Comparison of ENCODE assay signal across 9 mouse cellular contexts in the genomic region with DNA sequence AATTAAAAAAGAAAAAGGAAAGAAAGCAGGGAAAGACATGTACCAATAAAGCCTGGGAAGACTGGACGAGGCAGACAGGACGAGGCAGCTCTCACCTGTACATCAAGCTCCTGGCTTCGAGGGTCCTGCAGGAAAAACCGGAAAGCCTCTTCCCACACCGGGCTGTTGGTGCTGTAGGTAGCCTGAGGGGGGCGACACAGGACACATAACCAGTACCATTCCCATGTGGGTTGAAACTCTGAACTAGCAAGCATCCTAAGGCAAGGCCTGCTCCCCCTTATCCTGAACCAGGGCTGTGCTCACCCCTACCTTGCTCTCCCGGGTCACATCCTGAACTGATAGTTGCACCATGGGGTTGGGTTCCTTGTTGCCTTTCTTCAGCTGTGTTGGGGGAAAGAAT. TPM values are rescaled to one million over a fixed set of nuclear protein-coding genes. Genes with fewer than 3 reads are reported as not detected.
DNase-seq lines count a peak whose midpoint lies in the region; ATAC-seq lines count a peak whose summit lies in the region.
"Had no signal": no experiment of that assay in that cellular context is flagged by ENCODE, and none has a peak within 500 bp of the region (broad histone marks: within the 10 kb centered on the region; RNA-seq: fewer than 3 reads in every experiment).

No protein-coding gene starts in this region.

- no peak overlapping the region for H3K27ac ChIP-seq in hindbrain, embryonic 11.5 days (ENCODE audit: low read depth, low read length)

- H3K36me3 ChIP-seq in hindbrain, embryonic 11.5 days (ENCODE audit: control insufficient read depth, insufficient read depth, low read length), result 0 out of 2 replicates have a peak, but pooled peaks cover 2% of the 10 kb centered on the region

- peak; percentile 36; the same call in 1 of the 2 replicates for ATAC-seq in cerebellum, adult (ENCODE audit: insufficient number of reproducible peaks, low FRiP score, low TSS enrichment)
- no peak for ATAC-seq in hindbrain, embryonic 11.5 days (ENCODE audit: low FRiP score)
- ATAC-seq: Patski had no signal

- peaks cover under 1% of the 10 kb centered on the region; the same call in 1 of the 2 replicates for H3K4me1 ChIP-seq in hindbrain, embryonic 11.5 days (replicated peaks; ENCODE audit: control insufficient read depth, insufficient read depth, low read length)

- H3K9ac ChIP-seq in hindbrain, embryonic 11.5 days (ENCODE audit: low read depth, low read length), result no peak overlapping the region

- intact Hi-C loops in left cerebral cortex, postnatal 25 days (cut with DNase I), result loop anchor here (2.0 kb wide), 1 partner anchor 18 kb away; no protein-coding TSS in a partner anchor

- no peak overlapping the region for H3K4me3 ChIP-seq in hindbrain, embryonic 11.5 days (ENCODE audit: low read depth, low read length)

- no peaks in the 10 kb centered on the region for H3K9me3 ChIP-seq in hindbrain, embryonic 11.5 days (ENCODE audit: control insufficient read depth, low read length)

- H3K27me3 ChIP-seq in hindbrain, embryonic 11.5 days (ENCODE audit: control insufficient read depth, insufficient read depth, low read length), result peaks cover 32% of the 10 kb centered on the region
- H3K27me3 ChIP-seq: Patski had no signal

- WGBS in hindbrain, embryonic 11.5 days, result 69% methylated on average over 7 of the region's 7 CpGs

- H3K4me2 ChIP-seq in hindbrain, embryonic 11.5 days (replicated peaks; ENCODE audit: low read depth, low read length), result no peak overlapping the region

- no peak for DNase-seq in cerebellum, adult 11 months
- DNase-seq in left cerebral cortex, postnatal 25 days (ENCODE audit: low spot score in 2 of 2), result peak; percentile 27 to 38
- DNase-seq in left cerebral cortex, adult 18-20 months (ENCODE audit: low spot score in 2 of 2), result no peak
- DNase-seq in adrenal gland, postnatal 25 days, result peak; percentile 47
- DNase-seq in heart, postnatal 4 days, result peak; percentile 72
- peak; percentile 59 to 75 for DNase-seq in lung, postnatal 4 days
- DNase-seq in hindbrain, embryonic 11.5 days (ENCODE audit: low spot score), result no peak

RNA-seq across cellular contexts. Expression of gene Esyt1, which starts 6.8 kb away (rescaled TPM):
- total RNA-seq in left cerebral cortex, postnatal 25 days (2021), result 1 to 10 TPM; 7.9 to 8.0 TPM
- 10 to 100 TPM; 13.1 to 13.2 TPM for total RNA-seq in left cerebral cortex, adult 18-20 months (2021)
- total RNA-seq in adrenal gland, postnatal 25 days (2021), result 18.1 and 22.9 TPM in 2 replicates
- 10 to 100 TPM; 28.4 to 31.3 TPM for total RNA-seq in heart, postnatal 4 days (2021)
- 12.6 and 15.7 TPM in 2 replicates for polyA plus RNA-seq in hindbrain, embryonic 11.5 days (2014; fragmentation: Nextera tagmentation; extraction: Ambion mirVana)

RNA-seq across cellular contexts. Expression of gene Myl6b, which starts 20.3 kb away (rescaled TPM):
- 10 to 100 TPM; 22.9 to 24.0 TPM for total RNA-seq in left cerebral cortex, postnatal 25 days (2021)
- 10 to 100 TPM; 31.5 to 34.9 TPM for total RNA-seq in left cerebral cortex, adult 18-20 months (2021)
- total RNA-seq in adrenal gland, postnatal 25 days (2021), result 5.0 and 6.9 TPM in 2 replicates
- 1 to 10 TPM; 3.7 TPM for total RNA-seq in heart, postnatal 4 days (2021)
- polyA plus RNA-seq in hindbrain, embryonic 11.5 days (2014; fragmentation: Nextera tagmentation; extraction: Ambion mirVana), result 3.3 and 4.2 TPM in 2 replicates

RNA-seq across cellular contexts. Expression of gene Myl6, which starts 24.9 kb away (rescaled TPM):
- total RNA-seq in left cerebral cortex, postnatal 25 days (2021), result 100 to 1,000 TPM; 616 to 641 TPM
- 100 to 1,000 TPM; 576 to 616 TPM for total RNA-seq in left cerebral cortex, adult 18-20 months (2021)
- 791 and 820 TPM in 2 replicates for total RNA-seq in adrenal gland, postnatal 25 days (2021)
- total RNA-seq in heart, postnatal 4 days (2021), result 100 to 1,000 TPM; 616 to 628 TPM
- 742 and 751 TPM in 2 replicates for polyA plus RNA-seq in hindbrain, embryonic 11.5 days (2014; fragmentation: Nextera tagmentation; extraction: Ambion mirVana)

RNA-seq across cellular contexts. Expression of gene Zc3h10, which starts 28.7 kb away (rescaled TPM):
- total RNA-seq in left cerebral cortex, postnatal 25 days (2021), result 10 to 100 TPM; 13.2 to 13.5 TPM
- total RNA-seq in left cerebral cortex, adult 18-20 months (2021), result 10 to 100 TPM; 15.9 to 20.7 TPM
- total RNA-seq in adrenal gland, postnatal 25 days (2021), result 9.1 and 13.6 TPM in 2 replicates
- 1 to 10 TPM; 6.9 to 8.3 TPM for total RNA-seq in heart, postnatal 4 days (2021)
- 14.1 and 15.0 TPM in 2 replicates for polyA plus RNA-seq in hindbrain, embryonic 11.5 days (2014; fragmentation: Nextera tagmentation; extraction: Ambion mirVana)

RNA-seq across cellular contexts. Expression of gene Rpl41, which starts 30.3 kb away (rescaled TPM):
- total RNA-seq in left cerebral cortex, postnatal 25 days (2021), result 1,000 to 10,000 TPM; 1,545 to 1,604 TPM
- total RNA-seq in left cerebral cortex, adult 18-20 months (2021), result 1,000 to 10,000 TPM; 1,493 to 1,582 TPM
- total RNA-seq in adrenal gland, postnatal 25 days (2021), result 2,617 and 2,671 TPM in 2 replicates
- 1,000 to 10,000 TPM; 2,410 to 2,531 TPM for total RNA-seq in heart, postnatal 4 days (2021)
- polyA plus RNA-seq in hindbrain, embryonic 11.5 days (2014; fragmentation: Nextera tagmentation; extraction: Ambion mirVana), result 2,785 and 2,836 TPM in 2 replicates

Comparison
In these comparisons a context has a peak if more than half of its experiments do, and no peak if none do; other contexts are left out.
1. DNase-seq: peak in left cerebral cortex, postnatal 25 days (2 of 2), adrenal gland, postnatal 25 days (single experiment), heart, postnatal 4 days (single experiment) and lung, postnatal 4 days (2 of 2); none in cerebellum, adult 11 months (single experiment), left cerebral cortex, adult 18-20 months (0 of 2) and hindbrain, embryonic 11.5 days (single experiment).